Mouse (Mus musculus) gastrocnemius, adult 2 months (tissue): ENCODE measurements around the gene Rgs7. TPM values are rescaled to one million over a fixed set of nuclear protein-coding genes. Genes with fewer than 3 reads are reported as not detected.

Experiments
- DNase-seq: peaks from one replicate; pipeline ENCODE4 v3.0.0; 2022
- H3K27ac ChIP-seq: fragments of 200-600 bp; 2 replicates; pipeline ENCODE4 v1.8.1; 2022; ENCODE audit warnings: mild to moderate bottlenecking
- H3K4me3 ChIP-seq: fragments of 200-600 bp; 2 replicates; pipeline ENCODE4 v1.8.1; 2022; ENCODE audit warnings: mild to moderate bottlenecking, moderate library complexity
- CTCF ChIP-seq: fragments of 200-600 bp; IDR thresholded peaks from 2 replicates; pipeline ENCODE4 v1.8.1; 2022; ENCODE audit warnings: antibody characterized with exemption, mild to moderate bottlenecking, moderate library complexity
- intact Hi-C: fragments of 180-260 bp; cut with DNase I; formaldehyde crosslinking; loops from one replicate; pipeline ENCODE4 v1.15.1; 2025
- total RNA-seq, 2 experiments: library from RNA; stranded (reverse); gene quantifications; 2 replicates each; pipeline ENCODE4 v1.2.3; 2021

Rgs7 gene
- total RNA-seq, 2 experiments from 2014 or later, result 0.17 TPM; not detected in 1

DNA sequence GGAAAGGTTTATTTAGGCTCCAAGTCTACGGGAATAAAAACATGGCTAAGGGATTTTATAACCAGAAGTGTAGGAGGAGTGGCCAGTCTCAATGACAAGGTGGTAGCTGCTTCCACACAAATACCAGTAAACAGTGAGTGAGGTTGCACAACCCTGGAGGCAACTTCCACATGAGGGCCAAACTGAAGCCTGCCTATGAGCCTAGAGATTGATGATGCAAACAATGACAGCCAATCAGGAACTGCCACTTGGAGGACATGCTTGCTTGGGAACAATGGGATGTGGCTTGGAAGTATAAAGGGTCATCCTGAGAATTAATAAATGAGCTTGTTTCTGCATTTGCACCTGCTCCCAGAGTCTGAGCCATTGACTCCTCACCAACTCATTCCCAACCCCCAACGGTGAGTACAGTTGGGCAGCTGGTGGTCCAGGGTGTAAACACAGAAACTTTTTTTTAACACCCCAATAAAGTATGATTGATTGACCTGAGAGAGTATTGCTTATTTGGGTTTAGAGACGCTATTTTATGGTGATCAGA lies 162.3 kb downstream of the Rgs7 start:
- intact Hi-C loops, result no loop called here
- TF ChIP-seq CTCF, result no peak
- no peak for DNase-seq
- Histone ChIP-seq H3K27ac (no peak overlapping the region), H3K4me3 (no peak overlapping the region)

DNA sequence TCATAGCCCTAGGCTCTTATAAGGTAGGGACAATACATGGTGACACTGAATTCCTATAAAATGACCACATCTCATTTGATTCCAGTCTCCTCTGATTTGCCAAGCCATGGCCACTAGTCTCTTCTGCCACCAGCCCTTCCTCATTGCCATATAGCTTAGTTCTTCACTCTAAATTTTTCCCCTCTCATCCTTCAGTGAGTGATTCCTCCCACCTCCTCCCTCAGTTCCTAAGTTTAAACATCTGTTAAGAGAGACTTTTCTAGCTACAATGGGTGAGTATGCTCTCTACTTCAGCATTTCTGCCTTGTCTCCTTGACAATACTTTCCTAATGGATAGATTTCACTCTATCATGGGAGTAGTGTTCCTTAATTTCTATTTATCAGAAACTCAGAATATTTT lies 169.5 kb downstream of the Rgs7 start:
- H3K27ac ChIP-seq, result no peak overlapping the region
- intact Hi-C loops, result no loop called here
- no peak for TF ChIP-seq CTCF
- H3K4me3 ChIP-seq, result no peak overlapping the region
- no peak for DNase-seq

DNA sequence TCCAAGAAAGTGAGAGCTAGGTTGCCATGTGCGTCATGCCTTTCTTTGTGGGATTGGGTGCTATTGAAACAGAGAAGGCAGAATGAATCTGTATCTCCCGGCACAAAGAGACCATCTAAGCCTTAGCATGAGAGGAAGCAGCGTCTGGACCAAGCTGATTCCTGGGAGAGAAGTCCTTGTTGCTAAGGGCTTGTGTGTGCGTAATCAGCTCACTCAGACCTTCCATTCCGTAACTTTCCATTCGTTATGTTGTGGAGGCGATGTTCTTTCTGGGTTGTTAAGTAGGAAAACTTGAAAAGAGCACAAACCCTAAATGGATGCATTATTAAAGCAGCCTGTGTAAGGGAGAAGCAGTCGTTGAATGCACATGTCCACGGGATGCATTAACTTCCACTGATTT lies 173.1 kb downstream of the Rgs7 start:
- intact Hi-C loops, result no loop called here
- no peak for DNase-seq
- H3K27ac ChIP-seq, result no peak overlapping the region
- H3K4me3 ChIP-seq, result no peak overlapping the region
- no peak for TF ChIP-seq CTCF

DNA sequence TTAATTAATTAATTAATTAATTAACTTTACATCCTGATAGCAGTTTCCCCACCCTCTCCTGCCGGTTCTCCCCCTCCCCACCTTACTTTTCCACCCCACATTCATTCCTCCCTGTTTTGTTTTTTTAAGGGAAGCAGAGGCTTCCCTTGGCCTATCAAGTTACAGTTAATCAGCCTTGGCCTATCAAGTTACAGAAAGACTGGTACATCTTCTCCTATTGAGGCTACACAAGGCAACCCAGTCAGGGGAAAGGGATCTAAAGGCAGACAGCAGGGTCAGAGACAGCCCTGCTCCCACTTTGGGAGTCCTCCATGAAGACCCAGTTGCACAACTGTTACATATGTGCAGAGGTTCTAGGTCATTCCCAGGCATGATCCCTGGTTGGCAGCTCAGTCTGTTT lies 175.0 kb downstream of the Rgs7 start:
- TF ChIP-seq CTCF, result no peak
- DNase-seq, result no peak
- no peak overlapping the region for H3K4me3 ChIP-seq
- H3K27ac ChIP-seq, result no peak overlapping the region
- intact Hi-C loops, result no loop called here

DNA sequence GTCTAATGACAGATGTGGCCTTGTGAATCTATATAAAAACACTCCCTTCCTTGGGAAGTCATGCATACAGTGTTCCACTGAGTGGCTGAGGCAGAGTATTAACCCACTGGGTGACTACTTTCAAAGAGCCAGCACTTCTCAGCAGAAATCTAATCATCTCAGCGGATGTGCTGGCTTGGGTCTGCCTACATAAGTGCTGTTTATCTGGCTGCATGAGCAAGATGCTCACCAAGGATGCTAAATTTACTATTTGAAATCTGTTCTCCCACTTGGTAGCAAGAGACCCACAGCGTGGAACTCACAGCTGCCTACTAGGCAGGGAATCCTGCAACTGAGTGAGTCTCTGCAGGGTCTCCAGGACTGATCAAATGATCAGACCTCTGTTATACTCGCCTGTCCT lies 184.7 kb downstream of the Rgs7 start:
- no peak for DNase-seq
- H3K4me3 ChIP-seq, result no peak overlapping the region
- intact Hi-C loops, result no loop called here
- TF ChIP-seq CTCF, result no peak
- no peak overlapping the region for H3K27ac ChIP-seq

DNA sequence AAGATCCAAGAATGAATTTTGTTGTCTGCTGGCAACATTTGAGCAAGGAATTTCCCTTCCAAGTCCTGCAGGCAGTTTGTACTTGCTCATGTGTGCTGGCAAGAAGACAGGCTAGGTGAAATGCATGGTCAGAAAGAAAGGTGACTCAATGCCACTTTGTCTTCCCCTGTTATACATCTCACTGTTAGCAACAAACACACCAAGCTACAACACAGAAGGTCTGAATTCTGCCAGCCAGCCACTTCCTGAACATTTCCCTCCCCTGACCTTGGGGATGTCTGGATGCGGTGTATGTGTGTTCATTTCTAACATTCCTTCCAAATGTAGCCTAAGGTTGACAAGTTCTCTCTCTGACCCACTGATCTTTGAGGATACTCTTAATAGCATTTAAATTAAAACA lies 191.4 kb downstream of the Rgs7 start:
- Histone ChIP-seq H3K4me3 (no peak overlapping the region), H3K27ac (no peak overlapping the region)
- intact Hi-C loops, result no loop called here
- no peak for DNase-seq
- TF ChIP-seq CTCF, result no peak

DNA sequence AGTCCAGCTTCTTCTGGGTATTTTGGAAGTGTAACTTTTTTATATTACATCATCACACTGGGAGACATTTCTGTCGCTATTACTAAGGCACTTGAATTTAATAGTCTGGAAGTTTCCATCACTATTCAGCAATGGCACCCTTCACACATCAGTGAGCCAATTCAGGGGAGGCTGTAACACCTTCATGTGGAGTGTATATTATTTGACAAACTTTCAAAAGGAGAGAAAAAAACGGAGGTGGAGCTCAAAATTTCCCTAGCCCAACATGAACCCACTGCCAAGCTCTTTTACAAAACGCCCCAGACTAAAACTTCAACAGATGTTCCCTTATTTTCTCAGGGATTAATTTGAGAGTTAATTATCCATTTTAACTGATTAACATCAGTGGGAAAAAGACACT lies 191.9 kb downstream of the Rgs7 start:
- intact Hi-C loops, result no loop called here
- no peak overlapping the region for H3K27ac ChIP-seq
- no peak for TF ChIP-seq CTCF
- DNase-seq, result no peak
- H3K4me3 ChIP-seq, result no peak overlapping the region

DNA sequence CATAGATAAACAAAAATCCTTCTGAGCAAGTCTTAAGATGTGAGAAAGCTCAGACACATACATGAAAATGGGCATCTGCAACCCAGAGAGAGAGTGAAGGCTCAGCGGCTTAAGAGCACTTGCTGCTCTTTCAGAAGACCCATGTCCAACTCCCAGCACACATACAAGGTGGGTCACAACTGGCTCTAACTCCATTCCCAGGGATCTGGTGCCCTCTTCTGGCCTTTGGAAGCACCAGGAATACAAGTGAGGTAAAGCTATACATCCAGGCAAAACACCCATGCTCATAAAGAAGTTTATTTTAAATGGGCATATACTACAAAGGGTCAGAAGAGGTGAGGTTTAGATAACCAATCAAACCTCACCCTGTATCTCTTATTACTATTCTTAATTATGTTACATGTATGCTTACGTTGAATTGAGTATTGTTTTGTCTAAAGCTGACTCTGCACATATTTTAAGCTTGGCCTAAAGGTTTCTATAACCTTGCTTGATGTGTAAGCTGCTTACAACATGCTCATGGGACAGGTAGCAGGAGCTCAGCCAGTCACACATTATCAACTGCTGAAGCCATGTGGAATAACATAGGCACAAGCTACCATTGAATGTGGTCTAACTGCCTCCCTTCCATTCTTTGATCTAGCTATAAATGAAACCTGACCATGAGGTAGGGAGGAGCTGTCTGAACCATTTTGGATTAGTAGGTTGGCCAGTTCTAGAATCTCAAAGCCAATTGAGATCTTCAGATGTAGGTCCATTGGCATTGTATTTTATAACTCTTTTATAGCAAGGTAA lies 192.5 kb downstream of the Rgs7 start:
- no peak for TF ChIP-seq CTCF
- no peak overlapping the region for H3K4me3 ChIP-seq
- intact Hi-C loops, result no loop called here
- no peak for DNase-seq
- no peak overlapping the region for H3K27ac ChIP-seq

DNA sequence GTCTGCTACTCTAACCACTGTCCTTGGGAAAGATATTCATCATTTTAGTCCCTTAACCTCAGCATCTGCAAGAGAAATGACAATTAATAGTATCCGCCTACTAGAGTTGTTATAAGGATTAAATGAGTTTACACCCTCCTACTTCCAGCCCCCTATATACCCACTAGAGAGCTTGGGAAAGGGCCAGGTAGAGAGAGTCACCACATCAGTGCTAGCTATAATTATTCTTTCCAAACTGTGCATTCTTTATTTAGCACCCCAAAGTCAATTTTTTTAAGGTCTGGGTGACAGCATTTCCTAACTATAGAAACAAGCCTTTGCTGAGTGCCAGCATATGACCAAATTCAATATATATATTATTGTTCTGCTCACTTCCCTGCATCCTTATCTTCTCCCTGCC lies 195.4 kb downstream of the Rgs7 start:
- no peak for DNase-seq
- intact Hi-C loops, result no loop called here
- Histone ChIP-seq H3K27ac (no peak overlapping the region), H3K4me3 (no peak overlapping the region)
- TF ChIP-seq CTCF, result no peak

DNA sequence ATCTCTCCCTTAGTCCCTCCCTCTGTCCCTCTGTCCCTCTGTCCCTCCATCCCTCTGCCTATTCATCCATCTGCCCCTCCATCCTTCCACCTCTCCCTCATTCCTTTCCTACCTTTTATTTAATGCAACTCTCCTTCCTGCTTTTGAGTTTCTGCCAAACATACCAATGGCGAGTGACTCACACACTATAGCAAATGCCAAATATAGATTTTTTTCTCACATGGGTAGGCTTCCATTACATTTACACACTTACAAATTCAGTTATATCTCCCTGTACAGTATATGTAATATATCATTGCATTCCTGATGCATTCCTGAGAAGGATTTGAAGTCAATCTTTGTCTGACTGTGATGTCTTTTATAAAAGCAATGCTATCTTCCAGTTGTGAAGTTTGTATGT lies 202.2 kb downstream of the Rgs7 start:
- no peak for DNase-seq
- intact Hi-C loops, result no loop called here
- H3K4me3 ChIP-seq, result no peak overlapping the region
- H3K27ac ChIP-seq, result no peak overlapping the region
- TF ChIP-seq CTCF, result no peak

DNA sequence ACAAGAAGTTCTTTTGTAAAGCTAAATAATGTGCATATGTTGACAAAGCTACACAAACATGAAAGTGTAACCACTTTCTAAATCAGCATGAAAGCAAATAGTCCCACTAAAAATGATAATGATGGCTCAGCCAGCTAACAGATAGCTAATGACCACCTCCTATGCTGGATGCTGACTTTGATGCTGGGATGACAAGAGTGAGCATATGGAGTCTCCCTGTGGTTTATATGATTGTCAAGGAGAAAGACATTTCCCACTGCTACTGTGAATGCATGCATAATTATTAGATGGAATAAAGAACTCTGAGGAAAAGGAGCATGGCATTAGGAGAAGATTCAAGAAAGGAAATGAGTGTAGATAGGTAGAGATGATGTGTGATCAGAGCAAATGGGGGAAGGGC lies 230.0 kb downstream of the Rgs7 start:
- DNase-seq, result no peak
- intact Hi-C loops, result no loop called here
- Histone ChIP-seq H3K27ac (no peak overlapping the region), H3K4me3 (no peak overlapping the region)
- TF ChIP-seq CTCF, result no peak

DNA sequence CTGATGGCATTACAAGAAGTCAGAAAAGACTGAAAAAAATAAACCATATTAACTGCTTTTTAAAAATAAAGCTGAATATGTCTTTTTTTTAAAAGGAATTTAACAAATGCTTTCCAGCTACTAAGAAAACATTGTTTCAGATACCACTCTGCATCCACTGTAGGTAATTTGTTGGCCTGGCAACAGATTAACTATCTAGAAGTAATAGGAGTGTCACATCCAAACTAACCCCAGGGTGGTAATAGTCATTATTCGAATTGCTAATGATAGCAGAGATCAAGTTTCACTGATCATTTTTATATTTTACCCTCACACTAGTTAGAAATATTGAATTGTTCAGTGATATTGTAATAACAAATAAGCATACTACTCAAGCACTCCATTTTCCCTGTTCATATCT lies 232.9 kb downstream of the Rgs7 start:
- no peak for TF ChIP-seq CTCF
- intact Hi-C loops, result no loop called here
- DNase-seq, result no peak
- Histone ChIP-seq H3K27ac (no peak overlapping the region), H3K4me3 (no peak overlapping the region)

DNA sequence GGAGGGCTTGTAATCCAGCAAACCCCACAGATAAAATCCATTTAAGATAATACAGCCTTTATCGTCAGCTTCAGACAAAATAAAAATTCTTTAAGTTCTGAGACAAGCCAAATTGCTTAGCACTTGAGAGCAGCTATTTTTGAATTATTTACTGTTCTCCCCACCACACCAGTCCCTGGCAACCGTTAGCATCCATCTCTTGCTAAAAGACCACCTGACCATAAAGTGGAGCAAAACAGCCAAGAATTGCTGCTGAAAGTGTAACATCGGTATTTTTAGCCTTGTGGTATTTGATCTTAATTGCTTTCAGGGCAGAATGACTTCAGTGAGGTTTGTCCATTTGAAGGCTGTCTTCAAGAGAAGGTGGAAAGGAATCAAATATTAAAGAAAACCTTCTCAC lies 237.1 kb downstream of the Rgs7 start:
- no peak for TF ChIP-seq CTCF
- Histone ChIP-seq H3K27ac (no peak overlapping the region), H3K4me3 (no peak overlapping the region)
- intact Hi-C loops, result no loop called here
- no peak for DNase-seq

DNA sequence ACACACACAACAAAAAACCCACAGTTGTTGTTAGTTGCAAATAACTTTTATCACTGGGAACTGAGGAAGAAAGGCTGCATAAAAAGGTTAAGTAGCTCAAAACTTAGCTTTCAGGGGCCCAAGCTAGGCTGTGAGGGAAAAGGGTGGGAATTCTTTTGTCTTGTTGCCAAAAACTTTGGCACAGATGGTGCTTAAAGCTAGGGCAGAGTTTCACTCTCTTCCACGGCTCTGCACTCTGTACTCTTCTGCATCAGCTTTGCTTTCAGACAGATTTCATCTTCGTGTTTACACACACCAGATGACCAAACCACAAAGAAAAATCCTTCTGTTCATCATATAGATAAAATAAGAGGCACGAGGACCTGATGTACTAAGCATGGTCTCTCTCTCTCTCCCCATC lies 237.6 kb downstream of the Rgs7 start:
- TF ChIP-seq CTCF, result no peak
- intact Hi-C loops, result no loop called here
- no peak overlapping the region for H3K27ac ChIP-seq
- no peak for DNase-seq
- H3K4me3 ChIP-seq, result no peak overlapping the region
